Mouse (Mus musculus) lung, embryonic 14.5 days (tissue): ENCODE data around the gene Rnase2b. TPM values are rescaled to one million over a fixed set of nuclear protein-coding genes. Genes with fewer than 3 reads are reported as not detected.
A peak's percentile ranks its signal among the peaks of the same experiment; 100 is the strongest.
"Not testable (repeated sequence)": the region's sequence is repeated elsewhere in the genome, so short reads cannot be mapped to it uniquely, and the experiment has no call there.

Experiments
- ATAC-seq: fragments of 200-750 bp; cut with Nextera tagmentation; 2 replicates; pipeline ENCODE4 v1.8.0; 2017; ENCODE audit warnings: mild to moderate bottlenecking, moderate TSS enrichment, moderate library complexity; ENCODE audit not compliant: insufficient read depth
- DNase-seq: peaks from one replicate; pipeline ENCODE4 v3.0.0-alpha.2; 2015
- H3K27ac ChIP-seq: fragments of 300-500 bp; sonication (generic); 2 replicates; pipeline ENCODE4 v1.5.1; 2014; ENCODE audit warnings: low read depth, mild to moderate bottlenecking, moderate library complexity
- H3K27me3 ChIP-seq: fragments of 300-500 bp; sonication (generic); 2 replicates; pipeline ENCODE4 v1.6.1; 2014; ENCODE audit warnings: low read length, control low read depth; ENCODE audit not compliant: insufficient read depth
- H3K36me3 ChIP-seq: fragments of 300-500 bp; sonication (generic); 2 replicates; pipeline ENCODE4 v1.6.1; 2014; ENCODE audit warnings: control low read depth; ENCODE audit not compliant: insufficient read depth
- H3K4me1 ChIP-seq: fragments of 300-500 bp; sonication (generic); 2 replicates; pipeline ENCODE4 v1.6.1; 2014; ENCODE audit warnings: antibody characterized with exemption, control low read depth; ENCODE audit not compliant: insufficient read depth
- H3K4me2 ChIP-seq: fragments of 300-500 bp; sonication (generic); 2 replicates; pipeline ENCODE4 v1.6.1; 2014; ENCODE audit warnings: mild to moderate bottlenecking
- H3K4me3 ChIP-seq: fragments of 300-500 bp; sonication (generic); 2 replicates; pipeline ENCODE4 v1.5.1; 2014; ENCODE audit warnings: low read depth, low read length
- H3K9ac ChIP-seq: fragments of 300-500 bp; sonication (generic); 2 replicates; pipeline ENCODE4 v1.6.1; 2014
- H3K9me3 ChIP-seq: fragments of 300-500 bp; sonication (generic); 2 replicates; pipeline ENCODE4 v1.6.1; 2016; ENCODE audit warnings: low read depth, low read length, control low read depth
- CTCF ChIP-seq: IDR thresholded peaks from 2 replicates; pipeline ENCODE4 v1.5.1; 2016; ENCODE audit warnings: antibody characterized with exemption, low read depth
- WGBS: fragments of 180-500 bp; shearing (Covaris S2); extraction: QIAGEN DNeasy Blood & Tissue Kit; methylation state at CpG from one replicate; pipeline ENCODE4 v1.1.7; 2014; 5-methylcytosine and 5-hydroxymethylcytosine counted together
- polyA plus RNA-seq: library from polyadenylated mRNA; unstranded; fragments of >200 nt; fragmentation: Nextera tagmentation; extraction: Ambion mirVana; gene quantifications from 2 replicates; pipeline ENCODE4 v1.2.1, GENCODE M21; 2014

The Rnase2b gene
- polyA plus RNA-seq, 1 experiment from 2014 or later, result not detected

DNA sequence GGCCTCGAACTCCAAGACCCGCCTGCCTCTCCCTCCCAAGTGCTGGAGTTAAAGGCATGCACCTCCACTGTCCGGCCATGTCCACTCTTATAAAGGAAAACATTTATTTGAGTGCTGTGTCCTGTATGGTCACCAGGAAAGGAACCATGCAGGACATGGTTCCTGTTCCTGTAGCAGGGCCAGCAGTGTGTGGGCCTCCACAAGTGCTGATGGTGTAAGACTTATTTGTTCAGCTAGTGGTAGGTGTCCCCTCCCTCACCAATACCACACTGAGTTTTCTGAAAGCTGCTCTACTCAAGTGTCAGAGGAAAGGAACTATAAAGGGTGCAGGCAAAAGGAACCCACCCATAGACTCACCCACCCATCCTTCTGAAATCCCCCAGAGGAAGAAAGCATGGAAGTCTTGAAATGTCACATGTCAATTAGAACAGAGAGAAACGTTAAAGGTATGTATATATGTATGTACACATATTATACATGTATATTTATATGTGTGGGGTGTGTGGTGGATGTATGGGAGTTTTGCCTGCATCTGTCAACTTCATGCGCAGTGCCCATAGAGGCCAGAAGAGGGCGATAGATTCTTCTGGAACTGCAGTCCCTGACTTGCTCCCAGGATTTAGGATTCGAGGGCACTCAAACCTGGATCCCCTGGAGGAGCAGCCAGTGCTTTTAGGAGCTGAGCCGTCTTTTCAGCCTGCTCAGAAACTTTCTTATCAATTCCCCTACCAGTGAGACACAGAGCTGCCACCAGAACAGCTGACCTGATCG, 10.2 kb downstream of the Rnase2b start:
- H3K4me2 ChIP-seq, H3K27ac ChIP-seq, H3K27me3 ChIP-seq, H3K9me3 ChIP-seq, H3K4me3 ChIP-seq, H3K9ac ChIP-seq, H3K36me3 ChIP-seq, H3K4me1 ChIP-seq: not testable (repeated sequence)
- peak; percentile 72 for TF ChIP-seq CTCF
- 33% methylated on average over 9 of the region's 9 CpGs for WGBS
- ATAC-seq, result peak; percentile 28; the same call in 1 of the 2 replicates
- peak; percentile 80 for DNase-seq

DNA sequence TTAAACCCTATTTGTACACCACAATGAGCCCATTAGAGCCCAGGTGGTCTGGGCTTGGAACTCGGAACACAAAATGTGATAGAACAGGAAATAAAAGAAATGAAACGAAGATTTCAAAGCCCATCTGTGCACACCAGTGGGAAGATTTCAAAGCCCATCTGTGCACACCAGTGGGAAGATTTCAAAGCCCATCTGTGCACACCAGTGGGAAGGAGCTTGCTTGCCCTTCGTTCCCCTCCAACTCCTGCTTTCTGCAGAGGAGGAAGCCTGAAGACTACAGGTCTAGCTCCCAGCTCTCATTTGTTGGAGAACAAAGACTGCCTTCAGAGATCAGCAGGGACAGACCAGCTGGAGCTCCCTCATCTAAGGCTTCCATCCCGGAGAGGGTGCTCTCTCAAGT, 10.9 kb downstream of the Rnase2b start:
- not testable (repeated sequence) for H3K36me3 ChIP-seq, DNase-seq, H3K9me3 ChIP-seq, H3K27me3 ChIP-seq, H3K9ac ChIP-seq, ATAC-seq, H3K4me3 ChIP-seq, H3K4me2 ChIP-seq, H3K27ac ChIP-seq, H3K4me1 ChIP-seq
- WGBS, result 49% methylated on average over 4 of the region's 4 CpGs

GRCm38 (mm10) chr14:51173843-51174242, 11.8 kb downstream of the Rnase2b start:
- no peak for TF ChIP-seq CTCF
- Histone ChIP-seq H3K36me3 (no peaks in the 10 kb centered on the region), H3K9me3 (no peaks in the 10 kb centered on the region), H3K4me3 (no peak overlapping the region), H3K4me2 (no peak overlapping the region), H3K27ac (no peak overlapping the region), H3K27me3 (no peaks in the 10 kb centered on the region), H3K4me1 (no peaks in the 10 kb centered on the region), H3K9ac (no peak overlapping the region)
- DNase-seq (no peak), ATAC-seq (no peak)
- 82% methylated on average over 4 of the region's 4 CpGs for WGBS

- not testable (repeated sequence) for H3K36me3 ChIP-seq, H3K27ac ChIP-seq, DNase-seq, H3K9me3 ChIP-seq, H3K9ac ChIP-seq, H3K4me1 ChIP-seq, H3K27me3 ChIP-seq, H3K4me3 ChIP-seq, H3K4me2 ChIP-seq, ATAC-seq
- WGBS, result 72% methylated on average over 2 of the region's 2 CpGs
Measured at GRCm38 (mm10) chr14:51181051-51181450, 19.0 kb downstream of the Rnase2b start.

- TF ChIP-seq CTCF, result no peak
- Histone ChIP-seq H3K4me2 (no peak overlapping the region), H3K27ac (no peak overlapping the region), H3K27me3 (no peaks in the 10 kb centered on the region), H3K9ac (no peak overlapping the region), H3K4me3 (no peak overlapping the region), H3K36me3 (no peaks in the 10 kb centered on the region), H3K4me1 (no peaks in the 10 kb centered on the region), H3K9me3 (no peaks in the 10 kb centered on the region)
- no peak for DNase-seq
- 87% methylated on average over 4 of the region's 4 CpGs for WGBS
- ATAC-seq, result no peak
Measured at GRCm38 (mm10) chr14:51195681-51196080, 33.6 kb downstream of the Rnase2b start.

DNA sequence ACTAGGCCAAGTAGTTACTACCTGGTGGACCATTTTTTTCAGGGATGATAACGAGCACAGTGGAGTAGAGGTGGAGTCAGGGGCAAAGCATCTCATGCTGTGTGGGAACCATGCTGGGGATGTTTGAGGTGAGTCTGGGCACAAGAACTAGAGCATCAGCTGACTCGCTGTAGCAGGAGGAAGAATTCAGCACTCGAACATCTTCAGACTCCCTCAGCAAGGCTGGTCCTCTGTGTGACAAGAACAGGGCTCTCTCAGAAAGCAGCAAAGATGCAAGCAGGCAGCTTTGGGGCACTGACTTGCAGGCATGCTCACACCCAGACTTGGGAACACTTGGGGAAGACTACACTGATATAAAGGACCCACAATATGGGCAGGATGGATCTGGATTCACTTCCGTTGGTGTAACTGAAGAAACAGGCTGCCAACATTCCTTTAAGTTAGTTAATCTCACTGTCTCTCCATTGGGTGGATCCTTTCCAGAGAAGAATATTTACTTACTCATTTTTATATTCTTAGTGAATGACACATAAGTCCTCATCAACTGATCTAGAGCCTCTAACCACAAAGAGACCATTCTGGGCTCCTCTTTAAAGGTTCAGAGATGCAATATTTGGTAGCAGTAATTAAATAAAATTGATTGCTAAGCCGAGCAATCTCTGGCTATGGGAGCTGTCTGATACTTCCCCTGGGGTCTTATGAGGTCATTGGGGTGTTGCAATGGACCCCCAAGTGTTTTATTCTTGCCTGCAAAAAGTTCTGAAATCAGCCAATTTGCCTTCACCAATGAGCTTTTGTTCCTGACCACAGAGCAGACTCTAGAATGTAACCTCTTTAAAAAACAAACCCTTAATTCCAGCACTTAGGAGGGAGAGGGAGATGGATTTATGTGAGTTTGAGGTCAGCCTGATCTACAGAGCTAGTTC, 37.3 kb downstream of the Rnase2b start, which contains the start of gene Ang2:
TSS of gene Ang2 (minus strand) at position 51 of the 926 bp plus-strand sequence.
- TF ChIP-seq CTCF, result no peak
- Histone ChIP-seq H3K9me3 (no peaks in the 10 kb centered on the region), H3K4me1 (no peaks in the 10 kb centered on the region), H3K4me3 (no peak within 1 kb of the TSS), H3K27ac (no peak within 1 kb of the TSS), H3K9ac (no peak within 1 kb of the TSS), H3K4me2 (no peak within 1 kb of the TSS), H3K27me3 (no peaks in the 10 kb centered on the region), H3K36me3 (no peaks in the 10 kb centered on the region)
- ATAC-seq (no peak), DNase-seq (no peak)
- 72% methylated on average over 5 of the region's 5 CpGs for WGBS

DNA sequence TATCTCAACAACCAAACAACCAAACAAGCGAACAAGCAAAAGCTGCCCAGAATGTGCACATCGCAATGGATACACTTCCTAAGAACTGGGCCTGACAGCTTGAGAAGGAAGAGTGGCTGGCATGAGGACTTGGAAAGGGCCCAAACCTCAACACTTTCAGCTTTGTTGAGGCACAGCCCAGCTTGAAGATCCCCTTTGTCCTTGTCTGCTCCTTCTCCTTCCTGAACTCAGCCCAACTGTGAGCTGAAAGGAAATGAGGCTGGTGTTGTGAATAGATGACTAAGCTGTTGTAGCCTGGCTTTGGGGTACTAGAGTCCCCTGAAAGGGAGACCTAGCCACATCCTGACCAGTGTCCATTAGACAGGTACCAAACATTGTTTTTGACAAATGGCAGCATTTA, 38.0 kb downstream of the Rnase2b start:
- Histone ChIP-seq H3K27ac (no peak overlapping the region), H3K36me3 (no peaks in the 10 kb centered on the region), H3K9me3 (no peaks in the 10 kb centered on the region), H3K4me3 (no peak overlapping the region), H3K4me2 (no peak overlapping the region), H3K27me3 (no peaks in the 10 kb centered on the region), H3K4me1 (no peaks in the 10 kb centered on the region), H3K9ac (no peak overlapping the region)
- WGBS, result 93% methylated on average over 2 of the region's 2 CpGs
- ATAC-seq (no peak), DNase-seq (no peak)
- no peak for TF ChIP-seq CTCF
